Mouse (Mus musculus): ENCODE results near the gene Clca4b.
"Not testable (repeated sequence)": the region's sequence is repeated elsewhere in the genome, so short reads cannot be mapped to it uniquely, and the experiment has no call there.

The Clca4b gene

DNA sequence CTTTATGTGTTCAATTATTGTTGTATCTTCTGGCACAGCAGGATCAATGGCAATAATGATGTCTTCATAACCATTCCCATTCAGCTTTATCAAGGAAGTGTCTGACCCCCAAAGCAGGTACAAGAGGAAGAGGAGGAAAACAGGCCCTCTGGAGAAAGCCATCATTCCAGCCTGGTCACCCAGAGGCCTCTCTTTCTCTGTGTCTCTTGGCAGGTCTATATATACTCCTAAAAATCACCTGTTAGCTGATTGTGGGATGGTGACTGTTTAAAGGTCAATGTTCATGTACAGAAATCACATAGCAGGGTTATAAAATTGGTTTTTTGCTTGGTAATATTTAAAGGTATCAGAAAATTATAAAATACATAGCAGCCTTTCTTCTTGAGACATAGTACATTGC, at the start of gene Clca4b:
TSS of gene Clca4b (minus strand) at position 195 of the 400 bp plus-strand sequence.
- no peak for DNase-seq

- DNase-seq: no peak
Measured at GRCm38 (mm10) chr3:144980551-144980950, 48.2 kb upstream of the Clca4b start.

DNA sequence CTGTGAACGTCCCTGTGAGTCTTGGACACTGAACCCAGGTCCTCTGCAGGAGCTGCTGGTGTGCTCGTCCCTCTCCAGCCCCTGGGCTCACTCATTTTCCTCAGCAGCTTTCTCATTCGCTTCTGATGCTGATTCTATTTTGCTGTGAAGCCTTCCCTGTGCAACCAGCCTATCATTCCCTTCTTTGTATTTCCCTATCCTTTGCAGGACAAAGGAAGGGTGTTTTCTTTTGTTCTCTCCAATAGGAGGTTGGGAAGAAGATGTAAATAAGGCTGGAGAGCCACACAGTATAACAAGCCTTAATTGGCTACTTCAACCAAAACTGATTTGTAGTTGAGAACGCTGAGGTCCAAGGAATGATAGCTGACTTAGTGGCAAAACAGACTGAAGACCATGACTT, 45.3 kb upstream of the Clca4b start:
- no peak for DNase-seq

DNA sequence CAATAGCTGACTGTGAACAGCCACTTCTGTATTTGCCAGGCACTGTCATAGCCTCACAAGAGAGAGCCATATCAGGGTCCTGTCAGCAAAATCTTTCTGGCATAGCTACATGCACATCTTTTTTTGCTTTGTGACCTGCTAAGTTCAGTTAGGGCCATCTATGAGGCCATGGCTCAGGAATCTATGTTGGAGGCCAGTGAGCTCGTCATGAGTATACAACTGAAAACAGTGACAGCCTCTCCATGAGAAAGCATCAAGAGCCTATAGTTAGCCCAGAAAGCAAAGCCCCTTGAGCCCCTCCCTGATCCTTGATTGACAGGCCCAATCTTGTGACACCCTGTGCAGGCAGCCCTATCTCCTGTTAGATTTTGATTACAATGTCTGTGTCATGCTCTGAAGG, 43.8 kb upstream of the Clca4b start:
- no peak for DNase-seq

GRCm38 (mm10) chr3:144974945-144975344, 42.6 kb upstream of the Clca4b start, which contains the start of gene Clca4a:
Gene Clca4a, minus strand, starts transcription at chr3:144975045.
- DNase-seq: no peak

- DNase-seq: no peak
Measured at GRCm38 (mm10) chr3:144971553-144972270, 39.4 kb upstream of the Clca4b start.

DNA sequence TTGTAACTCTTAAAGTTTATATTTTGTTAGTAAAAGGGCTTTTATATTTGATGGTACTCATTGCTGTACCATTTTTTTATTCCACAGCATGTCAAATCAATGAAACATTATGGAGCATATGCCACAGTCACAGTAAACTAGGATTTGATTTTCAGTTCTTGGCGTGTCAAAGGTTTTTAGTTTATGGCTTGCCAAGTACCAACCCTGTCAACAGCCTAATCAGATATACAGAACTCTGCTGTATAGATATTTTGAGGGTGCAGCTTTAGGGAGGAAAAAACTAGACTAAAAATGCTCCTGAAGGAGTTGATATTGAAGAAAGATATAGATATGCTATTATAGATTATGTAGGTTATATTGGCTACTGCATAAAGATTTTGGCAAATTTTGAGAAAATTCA, 37.4 kb upstream of the Clca4b start:
- no peak for DNase-seq

GRCm38 (mm10) chr3:144966074-144966473, 33.7 kb upstream of the Clca4b start:
- DNase-seq: no peak

- no peak for DNase-seq
Measured at GRCm38 (mm10) chr3:144950829-144951228, 18.5 kb upstream of the Clca4b start.

DNA sequence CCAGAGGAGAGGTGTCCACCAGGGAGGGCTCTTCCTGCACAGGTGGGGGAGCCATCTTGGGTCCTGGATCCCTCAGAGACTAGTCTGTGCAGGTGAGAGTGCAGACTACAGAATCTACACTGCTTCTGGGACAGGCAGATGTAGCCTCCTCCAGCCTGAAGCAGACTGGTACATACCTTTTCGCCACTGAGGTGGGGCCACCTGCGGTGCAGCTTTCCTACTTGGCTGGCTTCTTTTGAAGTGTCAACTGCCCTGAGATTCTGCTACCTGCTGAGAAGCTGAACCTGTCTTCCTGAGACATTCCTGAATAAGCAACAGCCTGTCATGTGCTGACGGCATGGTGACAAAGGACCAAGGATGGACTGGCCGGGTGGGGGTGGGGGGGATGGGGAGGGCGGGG, 15.0 kb upstream of the Clca4b start:
- not testable (repeated sequence) for DNase-seq

DNA sequence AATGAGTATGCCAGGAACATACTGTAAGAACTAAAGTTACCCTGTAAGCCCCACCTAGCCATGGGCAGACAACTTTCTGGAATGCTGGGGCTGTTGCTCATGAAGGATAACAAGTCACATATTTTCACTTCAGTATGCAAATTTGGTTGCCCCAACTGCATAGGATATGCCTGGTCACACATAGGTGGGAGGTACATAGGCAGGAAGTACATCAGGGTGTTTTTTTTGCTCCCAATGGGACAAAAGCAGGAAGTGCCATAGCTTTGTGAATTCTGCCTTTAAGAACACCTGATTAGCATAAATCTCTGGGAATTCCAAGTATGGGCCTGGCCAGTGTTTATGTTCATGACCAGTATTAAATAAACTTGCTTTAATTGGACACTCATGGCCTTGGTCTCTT, 1.3 kb upstream of the Clca4b start:
- not testable (repeated sequence) for DNase-seq

- no peak for DNase-seq
Measured at GRCm38 (mm10) chr3:144933011-144933491, 722 bp upstream of the Clca4b start.

- DNase-seq: no peak
Measured at GRCm38 (mm10) chr3:144914014-144914413, 18.3 kb downstream of the Clca4b start.

DNA sequence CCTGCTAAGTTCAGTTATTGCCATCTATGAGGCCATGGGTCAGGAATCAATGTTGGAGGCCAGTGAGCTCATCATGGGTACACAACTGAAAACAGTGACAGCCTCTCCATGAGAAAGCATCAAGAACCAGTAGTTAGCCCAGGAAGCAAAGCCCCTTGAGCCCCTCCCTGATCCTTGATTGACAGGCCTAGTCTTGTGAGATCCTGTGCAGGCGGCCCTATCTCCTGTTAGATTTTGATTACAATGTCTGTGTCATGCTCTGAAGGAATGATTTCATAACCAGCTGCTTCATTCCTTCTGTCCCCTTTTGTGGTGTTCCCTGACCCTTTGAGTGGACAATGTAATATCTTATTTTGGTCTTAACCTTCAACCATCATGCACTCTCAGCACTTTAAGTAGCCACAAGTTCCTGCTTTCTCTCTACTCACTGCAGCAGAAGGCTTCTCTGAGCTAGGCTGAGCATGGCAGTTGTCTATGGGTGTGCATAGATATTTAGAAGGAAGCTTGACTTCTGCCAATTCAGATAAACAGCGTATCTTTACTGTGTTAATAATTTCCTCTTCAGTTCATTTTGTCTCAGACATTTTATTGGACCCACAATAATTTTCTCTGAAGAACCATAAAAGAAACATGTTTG, 35.2 kb downstream of the Clca4b start:
- DNase-seq: no peak

GRCm38 (mm10) chr3:144890246-144890758, 42.0 kb downstream of the Clca4b start:
- no peak for DNase-seq

DNA sequence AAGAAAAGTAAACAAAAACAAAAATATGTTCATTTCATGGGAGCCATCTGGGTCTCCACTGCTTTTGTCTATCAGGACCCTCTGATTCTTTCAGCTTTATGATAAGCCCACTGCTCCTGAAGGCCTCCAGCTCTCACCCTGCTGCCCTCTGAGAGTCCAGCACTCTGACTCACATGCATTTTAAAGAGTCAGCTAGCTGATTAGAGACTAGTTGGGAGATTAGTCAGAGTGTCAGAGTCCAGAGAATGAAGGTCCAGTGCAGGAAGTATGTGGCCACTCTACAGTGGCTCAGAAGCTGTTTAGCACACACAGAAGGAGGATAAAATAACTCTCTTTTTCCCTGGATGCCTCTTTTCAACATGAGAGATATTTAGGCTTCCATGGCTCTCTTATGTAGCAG, 45.4 kb downstream of the Clca4b start:
- DNase-seq: no peak

DNA sequence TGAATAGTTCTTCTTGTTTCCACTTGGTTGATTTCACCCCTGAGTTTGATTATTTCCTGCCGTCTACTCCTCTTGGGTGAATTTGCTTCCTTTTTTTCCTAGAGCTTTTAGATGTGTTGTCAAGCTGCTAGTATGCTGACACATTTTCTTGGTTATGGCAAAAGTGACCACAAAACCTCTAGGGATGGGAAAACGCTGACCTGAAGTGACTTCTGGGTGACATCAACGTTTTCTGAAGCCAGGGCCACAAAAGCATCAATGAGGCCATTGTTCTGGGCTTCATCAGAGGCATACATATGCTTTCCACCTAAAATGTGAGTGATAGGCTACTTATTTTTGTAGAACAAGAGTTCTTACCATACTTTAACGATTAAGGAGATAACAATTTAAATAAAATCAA, 60.3 kb downstream of the Clca4b start:
- DNase-seq: not testable (repeated sequence)
